Mouse (Mus musculus) MEL (cell line): Measurements from ENCODE around the gene Creb3l1. TPM values are rescaled to one million over a fixed set of nuclear protein-coding genes. Genes with fewer than 3 reads are reported as not detected.
A peak's percentile ranks its signal among the peaks of the same experiment; 100 is the strongest.

Source experiments
- DNase-seq: peaks from one replicate; pipeline ENCODE4 v3.0.0; 2011; ENCODE audit warnings: low read depth, low spot score
- H3K27ac ChIP-seq: 2 replicates; pipeline ENCODE4 v1.5.1; 2012; ENCODE audit warnings: low read depth, mild to moderate bottlenecking, control low read depth, low read length, moderate library complexity; ENCODE audit not compliant: control insufficient read depth
- H3K27me3 ChIP-seq, 2 experiments: fragments of 150-350 bp in 1 of 2; sonication (generic) in 1 of 2; 2 replicates each; pipeline ENCODE4 v1.6.1; 2012; ENCODE audit warnings: low read length in 2 of 2, mild to moderate bottlenecking in 2 of 2, improper control_type of control experiment in 1 of 2, moderate library complexity in 1 of 2; ENCODE audit not compliant: insufficient read depth in 2 of 2, control insufficient read depth in 1 of 2
- H3K36me3 ChIP-seq, 2 experiments: 2 replicates each; pipeline ENCODE4 v1.6.1; 2012 to 2014; ENCODE audit warnings: low read length in 2 of 2, improper control_type of control experiment in 1 of 2, inconsistent platforms in 1 of 2, mild to moderate bottlenecking in 1 of 2; ENCODE audit not compliant: insufficient read depth in 2 of 2, control insufficient read depth in 1 of 2
- H3K4me1 ChIP-seq, 2 experiments: fragments of 150-350 bp in 1 of 2; sonication (generic) in 1 of 2; 2 replicates each; pipeline ENCODE4 v1.6.1; 2012; ENCODE audit warnings: low read length in 2 of 2, improper control_type of control experiment in 1 of 2, mild to moderate bottlenecking in 1 of 2; ENCODE audit not compliant: insufficient read depth in 2 of 2, control insufficient read depth in 1 of 2
- H3K4me3 ChIP-seq, 2 experiments: fragments of 150-350 bp in 1 of 2; sonication (generic) in 1 of 2; 2 replicates each; pipeline ENCODE4 v1.5.1; 2012; ENCODE audit warnings: low read depth in 2 of 2, low read length in 2 of 2, mild to moderate bottlenecking in 2 of 2, moderate library complexity in 2 of 2, control low read depth in 1 of 2, improper control_type of control experiment in 1 of 2; ENCODE audit not compliant: control insufficient read depth in 1 of 2, insufficient read depth in 1 of 2
- H3K79me2 ChIP-seq: 2 replicates; pipeline ENCODE4 v1.6.1; 2012; ENCODE audit warnings: mild to moderate bottlenecking, low read length, moderate library complexity; ENCODE audit not compliant: control insufficient read depth, poor library complexity, insufficient read depth
- H3K9ac ChIP-seq: 2 replicates; pipeline ENCODE4 v1.6.1; 2012; ENCODE audit warnings: low read depth, mild to moderate bottlenecking, control low read depth, low read length, moderate library complexity; ENCODE audit not compliant: control insufficient read depth, poor library complexity, severe bottlenecking
- H3K9me3 ChIP-seq: fragments of 150-350 bp; sonication (generic); replicated peaks from 2 replicates; pipeline ENCODE4 v1.6.1; 2012; ENCODE audit warnings: mild to moderate bottlenecking, low read length, improper control_type of control experiment, moderate library complexity; ENCODE audit not compliant: insufficient read depth
- BHLHE40 ChIP-seq: IDR thresholded peaks from 2 replicates; pipeline ENCODE4 v1.6.1; 2012; ENCODE audit warnings: low read depth, mild to moderate bottlenecking, inconsistent platforms, low read length, improper control_type of control experiment, borderline replicate concordance
- CHD2 ChIP-seq: IDR thresholded peaks from 2 replicates; pipeline ENCODE4 v1.6.1; 2011; ENCODE audit warnings: low read length, improper control_type of control experiment
- CTCF ChIP-seq, 3 experiments: IDR thresholded peaks in 2 of 3; conservative IDR thresholded peaks in 1 of 3; 2 replicates each; pipeline ENCODE4 v1.5.1; 2011 to 2012; ENCODE audit warnings: low read length in 3 of 3, low read depth in 2 of 3, mild to moderate bottlenecking in 2 of 3, improper control_type of control experiment in 1 of 3, inconsistent platforms in 1 of 3, mixed read lengths in 1 of 3, moderate library complexity in 1 of 3; ENCODE audit not compliant: control insufficient read depth in 1 of 3, insufficient read depth in 1 of 3, poor library complexity in 1 of 3, severe bottlenecking in 1 of 3
- E2F4 ChIP-seq: IDR thresholded peaks from 2 replicates; pipeline ENCODE4 v1.6.1; 2011; ENCODE audit warnings: low read depth, low read length, improper control_type of control experiment, borderline replicate concordance
- ELF1 ChIP-seq: IDR thresholded peaks from 2 replicates; pipeline ENCODE4 v1.6.1; 2014; ENCODE audit warnings: low read depth, mild to moderate bottlenecking, inconsistent platforms, low read length, improper control_type of control experiment, moderate library complexity
- EP300 ChIP-seq, 2 experiments: IDR thresholded peaks; 2 replicates each; pipeline ENCODE4 v1.6.1; 2011; ENCODE audit warnings: improper control_type of control experiment in 2 of 2, low read length in 2 of 2, low read depth in 1 of 2, mild to moderate bottlenecking in 1 of 2
- ETS1 ChIP-seq: IDR thresholded peaks from 2 replicates; pipeline ENCODE4 v1.6.1; 2012; ENCODE audit warnings: low read depth, mild to moderate bottlenecking, inconsistent platforms, low read length, improper control_type of control experiment, moderate library complexity
- GABPA ChIP-seq: IDR thresholded peaks from 2 replicates; pipeline ENCODE4 v1.6.1; 2012; ENCODE audit warnings: low read depth, mild to moderate bottlenecking, inconsistent platforms, low read length, improper control_type of control experiment, moderate library complexity
- GATA1 ChIP-seq: IDR thresholded peaks from 2 replicates; pipeline ENCODE4 v1.6.1; 2011; ENCODE audit warnings: low read depth, low read length, improper control_type of control experiment
- HCFC1 ChIP-seq: IDR thresholded peaks from 2 replicates; pipeline ENCODE4 v1.6.1; 2012; ENCODE audit warnings: low read depth, mild to moderate bottlenecking, inconsistent platforms, low read length, improper control_type of control experiment, moderate library complexity
- JUND ChIP-seq: IDR thresholded peaks from 2 replicates; pipeline ENCODE4 v1.6.1; 2011; ENCODE audit warnings: low read depth, mild to moderate bottlenecking, improper control_type of control experiment, low read length
- KAT2A ChIP-seq: conservative IDR thresholded peaks from 2 replicates; pipeline ENCODE4 v1.6.1; 2012; ENCODE audit warnings: low read depth, low read length, improper control_type of control experiment, inconsistent platforms
- MAFK ChIP-seq: IDR thresholded peaks from 2 replicates; pipeline ENCODE4 v1.6.1; 2011; ENCODE audit warnings: low read depth, mild to moderate bottlenecking, low read length, improper control_type of control experiment, borderline replicate concordance
- MAX ChIP-seq: IDR thresholded peaks from 2 replicates; pipeline ENCODE4 v1.6.1; 2011; ENCODE audit warnings: low read length, improper control_type of control experiment
- MAZ ChIP-seq: IDR thresholded peaks from 2 replicates; pipeline ENCODE4 v1.6.1; 2012; ENCODE audit warnings: low read depth, mild to moderate bottlenecking, inconsistent platforms, low read length, improper control_type of control experiment
- MEF2A ChIP-seq: IDR thresholded peaks from 2 replicates; pipeline ENCODE4 v1.6.1; 2014; ENCODE audit warnings: low read depth, mild to moderate bottlenecking, inconsistent platforms, low read length, improper control_type of control experiment; ENCODE audit not compliant: poor library complexity, insufficient replicate concordance, severe bottlenecking; ENCODE audit errors: extremely low read depth
- MXI1 ChIP-seq: IDR thresholded peaks from 2 replicates; pipeline ENCODE4 v1.6.1; 2011; ENCODE audit warnings: mild to moderate bottlenecking, low read depth, low read length, improper control_type of control experiment
- MYB ChIP-seq: IDR thresholded peaks from 2 replicates; pipeline ENCODE4 v1.6.1; 2011; ENCODE audit warnings: mild to moderate bottlenecking, low read depth, low read length, improper control_type of control experiment
- MYC ChIP-seq: IDR thresholded peaks from 2 replicates; pipeline ENCODE4 v1.6.1; 2011; ENCODE audit warnings: low read depth, mild to moderate bottlenecking, low read length, improper control_type of control experiment, moderate library complexity
- NELFE ChIP-seq: IDR thresholded peaks from 2 replicates; pipeline ENCODE4 v1.6.1; 2011; ENCODE audit warnings: low read depth, low read length, improper control_type of control experiment
- NRF1 ChIP-seq: IDR thresholded peaks from 2 replicates; pipeline ENCODE4 v1.6.1; 2014; ENCODE audit warnings: low read depth, mild to moderate bottlenecking, inconsistent platforms, low read length, improper control_type of control experiment, moderate library complexity; ENCODE audit not compliant: poor library complexity, insufficient read depth, severe bottlenecking
- POLR2A ChIP-seq, 2 experiments: IDR thresholded peaks; 2 replicates each; pipeline ENCODE4 v1.6.1; 2011 to 2012; ENCODE audit warnings: low read length in 2 of 2, mild to moderate bottlenecking in 2 of 2, control low read depth in 1 of 2, improper control_type of control experiment in 1 of 2, low read depth in 1 of 2, moderate library complexity in 1 of 2; ENCODE audit not compliant: control insufficient read depth in 1 of 2, insufficient read depth in 1 of 2, poor library complexity in 1 of 2
- POLR2AphosphoS2 ChIP-seq: IDR thresholded peaks from 2 replicates; pipeline ENCODE4 v1.6.1; 2011; ENCODE audit warnings: low read length, improper control_type of control experiment
- POLR2AphosphoS5 ChIP-seq: IDR thresholded peaks from 2 replicates; pipeline ENCODE4 v1.6.1; 2012; ENCODE audit warnings: low read depth, borderline replicate concordance, mild to moderate bottlenecking, inconsistent platforms, low read length, moderate library complexity, mixed read lengths
- RAD21 ChIP-seq: IDR thresholded peaks from 2 replicates; pipeline ENCODE4 v1.6.1; 2011; ENCODE audit warnings: mild to moderate bottlenecking, low read depth, low read length, improper control_type of control experiment
- SIN3A ChIP-seq: IDR thresholded peaks from 2 replicates; pipeline ENCODE4 v1.6.1; 2012; ENCODE audit warnings: low read length, improper control_type of control experiment, inconsistent platforms
- SMC3 ChIP-seq: IDR thresholded peaks from 2 replicates; pipeline ENCODE4 v1.6.1; 2011; ENCODE audit warnings: low read depth, low read length, improper control_type of control experiment
- TAL1 ChIP-seq: IDR thresholded peaks from 2 replicates; pipeline ENCODE4 v1.6.1; 2012; ENCODE audit warnings: mild to moderate bottlenecking, inconsistent platforms, low read length, moderate library complexity, mixed read lengths
- TBP ChIP-seq: IDR thresholded peaks from 2 replicates; pipeline ENCODE4 v1.8.0; 2011; ENCODE audit warnings: low read depth, low read length, improper control_type of control experiment
- USF1 ChIP-seq: IDR thresholded peaks from 2 replicates; pipeline ENCODE4 v1.6.1; 2014; ENCODE audit warnings: low read depth, mild to moderate bottlenecking, inconsistent platforms, low read length, improper control_type of control experiment, moderate library complexity
- USF2 ChIP-seq, 2 experiments: IDR thresholded peaks; 2 replicates each; pipeline ENCODE4 v1.6.1; 2011 to 2012; ENCODE audit warnings: improper control_type of control experiment in 2 of 2, low read length in 2 of 2, borderline replicate concordance in 1 of 2, inconsistent platforms in 1 of 2, low read depth in 1 of 2, mild to moderate bottlenecking in 1 of 2; ENCODE audit not compliant: insufficient read depth in 1 of 2
- ZC3H11A ChIP-seq: IDR thresholded peaks from 2 replicates; pipeline ENCODE4 v1.6.1; 2012; ENCODE audit warnings: low read depth, mild to moderate bottlenecking, inconsistent platforms, low read length, improper control_type of control experiment
- ZKSCAN1 ChIP-seq: IDR thresholded peaks from 2 replicates; pipeline ENCODE4 v1.6.1; 2012; ENCODE audit warnings: low read depth, mild to moderate bottlenecking, inconsistent platforms, low read length, improper control_type of control experiment, moderate library complexity
- ZMIZ1 ChIP-seq: IDR thresholded peaks from 2 replicates; pipeline ENCODE4 v1.6.1; 2012; ENCODE audit warnings: low read depth, mild to moderate bottlenecking, inconsistent platforms, low read length, improper control_type of control experiment, moderate library complexity
- ZNF384 ChIP-seq: IDR thresholded peaks from 2 replicates; pipeline ENCODE4 v1.6.1; 2012; ENCODE audit warnings: low read depth, mild to moderate bottlenecking, inconsistent platforms, low read length, improper control_type of control experiment
- polyA plus RNA-seq, 2 experiments: library from polyadenylated mRNA; stranded (reverse) in 1 of 2; unstranded in 1 of 2; fragments of >175 nt in 1 of 2; fragments of >200 nt in 1 of 2; gene quantifications; 2 replicates each; pipeline versions ENCODE4 v1.2.1 to v1.2.4; 2012; ENCODE audit warnings: low replicate concordance in 2 of 2, low read depth in 1 of 2; ENCODE audit not compliant: insufficient read length in 2 of 2, insufficient read depth in 1 of 2, missing spikeins in 1 of 2
- total RNA-seq: library from RNA; depleted of rRNA; stranded (reverse); fragments of 300-350 nt; gene quantifications from 2 replicates; pipeline ENCODE4 v1.2.3, GENCODE M21; 2012

Creb3l1 gene
- total and polyA plus RNA-seq, 3 experiments, result 0.12 to 9.1 TPM; not detected in 1

- H3K4me3 ChIP-seq, result peak overlapping the region; percentile 80 to 84
- H3K9ac ChIP-seq, result peak overlapping the region; percentile 86
- peak; percentile 46 for DNase-seq
- H3K36me3 ChIP-seq, result peaks cover 0 to 16% of the 10 kb centered on the region in 2 experiments; a peak in 2 of 4 replicates
- peaks cover 7 to 25% of the 10 kb centered on the region in 2 experiments; a peak in 3 of 4 replicates for H3K4me1 ChIP-seq
- TF ChIP-seq GATA1 (no peak), ZC3H11A (no peak), POLR2AphosphoS5 (no peak), CHD2 (no peak), ETS1 (0 out of 2 replicates have a peak, but pooled peaks have one; percentile 19), E2F4 (no peak), USF2 (IDR thresholded peaks at IDR 0.05; ENCODE audit: borderline replicate concordance in 1 of 2, insufficient read depth in 1 of 2, low read depth in 1 of 2, low read length in 2 of 2) (no peak), CTCF (IDR thresholded peaks at IDR 0.05 in 2 of 3, conservative IDR thresholded peaks at IDR 0.05 in 1 of 3; ENCODE audit: control insufficient read depth in 1 of 3, insufficient read depth in 1 of 3, low read depth in 2 of 3, low read length in 3 of 3, poor library complexity in 1 of 3, severe bottlenecking in 1 of 3) (no peak), USF1 (no peak), NELFE (no peak), HCFC1 (no peak), GABPA (no peak), MYB (no peak), ZMIZ1 (0 out of 2 replicates have a peak, but pooled peaks have one; percentile 9), TAL1 (no peak), MXI1 (peak; percentile 54), KAT2A (no peak), SIN3A (no peak), RAD21 (no peak), JUND (no peak), TBP (no peak), EP300 (IDR thresholded peaks at IDR 0.05; ENCODE audit: low read depth in 1 of 2, low read length in 2 of 2) (peak; percentile 5 to 31; a peak in 2 of 4 replicates), MAZ (no peak), ZKSCAN1 (no peak), MEF2A (no peak), MAX (no peak), BHLHE40 (no peak), MYC (no peak), SMC3 (no peak), NRF1 (no peak), POLR2AphosphoS2 (no peak), ELF1 (no peak), MAFK (no peak), ZNF384 (no peak), POLR2A (IDR thresholded peaks at IDR 0.05; ENCODE audit: control insufficient read depth in 1 of 2, insufficient read depth in 1 of 2, low read depth in 1 of 2, low read length in 2 of 2, poor library complexity in 1 of 2) (no peak)
- TF ChIP-seq, all 39 proteins: peak for 4
- peak overlapping the region; percentile 54 for H3K27ac ChIP-seq
- H3K27me3 ChIP-seq, result no peaks in the 10 kb centered on the region; a peak in 1 of 4 replicates
- H3K9me3 ChIP-seq, result no peaks in the 10 kb centered on the region
- peaks cover 30% of the 10 kb centered on the region for H3K79me2 ChIP-seq
Observed at GRCm38 (mm10) chr2:91964610-91965204, 59.6 kb downstream of the Creb3l1 start.
